Mouse (Mus musculus): ENCODE measurements around the gene Zmynd11. TPM values are rescaled to one million over a fixed set of nuclear protein-coding genes. Genes with fewer than 3 reads are reported as not detected.

The Zmynd11 gene
- total RNA-seq, 2 experiments from 2014 or later = 94.2 to 104 TPM

- intact Hi-C loops (cut with DNase I) = loop anchor here (5.0 kb wide), 1 partner anchor 86 kb away; the partner anchor contains the start of gene Zmynd11
- TF ChIP-seq CTCF (IDR thresholded peaks at IDR 0.05) = no peak
- no peak for DNase-seq
- H3K4me3 ChIP-seq = no peak overlapping the region
- H3K27ac ChIP-seq = no peak overlapping the region
Observed at GRCm38 (mm10) chr13:9681492-9681891, 83.6 kb downstream of the Zmynd11 start.

GRCm38 (mm10) chr13:9674126-9674525, 91.0 kb downstream of the Zmynd11 start:
- Histone ChIP-seq H3K4me3 (no peak overlapping the region), H3K27ac (no peak overlapping the region)
- DNase-seq = no peak
- intact Hi-C loops (cut with DNase I) = no loop called here
- no peak for TF ChIP-seq CTCF (IDR thresholded peaks at IDR 0.05)

GRCm38 (mm10) chr13:9669246-9669645, 95.9 kb downstream of the Zmynd11 start:
- no peak for TF ChIP-seq CTCF (IDR thresholded peaks at IDR 0.05)
- no peak for DNase-seq
- no peak overlapping the region for H3K4me3 ChIP-seq
- H3K27ac ChIP-seq = no peak overlapping the region
- intact Hi-C loops (cut with DNase I) = no loop called here

GRCm38 (mm10) chr13:9667954-9668496, 97.1 kb downstream of the Zmynd11 start:
- Histone ChIP-seq H3K4me3 (no peak overlapping the region), H3K27ac (no peak overlapping the region)
- TF ChIP-seq CTCF (IDR thresholded peaks at IDR 0.05) = no peak
- no peak for DNase-seq
- intact Hi-C loops (cut with DNase I) = no loop called here

- no peak for DNase-seq
- intact Hi-C loops (cut with DNase I) = no loop called here
- no peak overlapping the region for H3K27ac ChIP-seq
- H3K4me3 ChIP-seq = no peak overlapping the region
- no peak for TF ChIP-seq CTCF (IDR thresholded peaks at IDR 0.05)
Observed at GRCm38 (mm10) chr13:9663593-9663992, 101.5 kb downstream of the Zmynd11 start.

GRCm38 (mm10) chr13:9660711-9661110, 104.4 kb downstream of the Zmynd11 start:
- TF ChIP-seq CTCF (IDR thresholded peaks at IDR 0.05) = no peak
- intact Hi-C loops (cut with DNase I) = no loop called here
- Histone ChIP-seq H3K27ac (no peak overlapping the region), H3K4me3 (no peak overlapping the region)
- no peak for DNase-seq

GRCm38 (mm10) chr13:9656613-9657012, 108.5 kb downstream of the Zmynd11 start:
- TF ChIP-seq CTCF (IDR thresholded peaks at IDR 0.05) = no peak
- Histone ChIP-seq H3K27ac (no peak overlapping the region), H3K4me3 (no peak overlapping the region)
- intact Hi-C loops (cut with DNase I) = loop anchor here (10.0 kb wide), 1 partner anchor 188 kb away; no protein-coding TSS in a partner anchor
- DNase-seq = no peak

- Histone ChIP-seq H3K4me3 (no peak overlapping the region), H3K27ac (no peak overlapping the region)
- intact Hi-C loops (cut with DNase I) = loop anchor here (10.0 kb wide), 1 partner anchor 192 kb away; no protein-coding TSS in a partner anchor
- TF ChIP-seq CTCF (IDR thresholded peaks at IDR 0.05) = no peak
- no peak for DNase-seq
Observed at GRCm38 (mm10) chr13:9653018-9653417, 112.1 kb downstream of the Zmynd11 start.

GRCm38 (mm10) chr13:9650580-9650979, 114.5 kb downstream of the Zmynd11 start:
- DNase-seq = no peak
- TF ChIP-seq CTCF (IDR thresholded peaks at IDR 0.05) = no peak
- Histone ChIP-seq H3K27ac (no peak overlapping the region), H3K4me3 (no peak overlapping the region)
- intact Hi-C loops (cut with DNase I) = loop anchor here (10.0 kb wide), 1 partner anchor 194 kb away; no protein-coding TSS in a partner anchor

GRCm38 (mm10) chr13:9649894-9650293, 115.2 kb downstream of the Zmynd11 start:
- Histone ChIP-seq H3K4me3 (no peak overlapping the region), H3K27ac (no peak overlapping the region)
- no peak for DNase-seq
- TF ChIP-seq CTCF (IDR thresholded peaks at IDR 0.05) = no peak
- intact Hi-C loops (cut with DNase I) = loop anchor here (10.0 kb wide), 1 partner anchor 195 kb away; no protein-coding TSS in a partner anchor

GRCm38 (mm10) chr13:9648716-9649115, 116.4 kb downstream of the Zmynd11 start:
- no peak overlapping the region for H3K27ac ChIP-seq
- no peak for TF ChIP-seq CTCF (IDR thresholded peaks at IDR 0.05)
- H3K4me3 ChIP-seq = no peak overlapping the region
- intact Hi-C loops (cut with DNase I) = no loop called here
- DNase-seq = no peak

- Histone ChIP-seq H3K27ac (no peak overlapping the region), H3K4me3 (no peak overlapping the region)
- DNase-seq = no peak
- intact Hi-C loops (cut with DNase I) = loop anchor here (2.0 kb wide), 1 partner anchor 455 kb away; no protein-coding TSS in a partner anchor
- no peak for TF ChIP-seq CTCF (IDR thresholded peaks at IDR 0.05)
Observed at GRCm38 (mm10) chr13:9637949-9638348, 127.2 kb downstream of the Zmynd11 start.

GRCm38 (mm10) chr13:9636505-9636904, 128.6 kb downstream of the Zmynd11 start:
- DNase-seq = peak; percentile 21
- no peak overlapping the region for H3K4me3 ChIP-seq
- intact Hi-C loops (cut with DNase I) = loop anchor here (2.0 kb wide), 1 partner anchor 454 kb away; no protein-coding TSS in a partner anchor
- no peak overlapping the region for H3K27ac ChIP-seq
- peak; percentile 63 for TF ChIP-seq CTCF (IDR thresholded peaks at IDR 0.05)

- no peak for TF ChIP-seq CTCF (IDR thresholded peaks at IDR 0.05)
- no peak for DNase-seq
- H3K4me3 ChIP-seq = no peak overlapping the region
- intact Hi-C loops (cut with DNase I) = loop anchor here (2.0 kb wide), 1 partner anchor 453 kb away; no protein-coding TSS in a partner anchor
- no peak overlapping the region for H3K27ac ChIP-seq
Observed at GRCm38 (mm10) chr13:9635951-9636350, 129.2 kb downstream of the Zmynd11 start.

Measured in gastrocnemius, adult 2 months (tissue).